Mouse (Mus musculus) midbrain, postnatal 0 days (tissue): ENCODE measurements around the gene Ptprg. TPM values are rescaled to one million over a fixed set of nuclear protein-coding genes. Genes with fewer than 3 reads are reported as not detected.
"Not testable (repeated sequence)": the region's sequence is repeated elsewhere in the genome, so short reads cannot be mapped to it uniquely, and the experiment has no call there.

Experiments
- ATAC-seq: fragments of 200-750 bp; cut with Nextera tagmentation; 2 replicates; pipeline ENCODE4 v1.8.0; 2017; ENCODE audit warnings: moderate number of reproducible peaks, mild to moderate bottlenecking, moderate TSS enrichment, moderate library complexity; ENCODE audit not compliant: low FRiP score
- DNase-seq: peaks from one replicate; pipeline ENCODE4 v3.0.0-alpha.2; 2015; ENCODE audit warnings: low spot score
- H3K27ac ChIP-seq: fragments of 300-500 bp; sonication (generic); 2 replicates; pipeline ENCODE4 v1.5.1; 2014; ENCODE audit warnings: low read depth, mild to moderate bottlenecking, low read length, mixed read lengths
- H3K27me3 ChIP-seq: fragments of 300-500 bp; sonication (generic); 2 replicates; pipeline ENCODE4 v1.6.1; 2014; ENCODE audit warnings: low read length, control low read depth, mixed read lengths; ENCODE audit not compliant: insufficient read depth
- H3K36me3 ChIP-seq: fragments of 300-500 bp; sonication (generic); 2 replicates; pipeline ENCODE4 v1.6.1; 2014; ENCODE audit warnings: low read length, control low read depth, mixed read lengths; ENCODE audit not compliant: insufficient read depth
- H3K4me1 ChIP-seq: fragments of 300-500 bp; sonication (generic); 2 replicates; pipeline ENCODE4 v1.6.1; 2014; ENCODE audit warnings: mild to moderate bottlenecking, control low read depth, antibody characterized with exemption, low read length, mixed read lengths; ENCODE audit not compliant: insufficient read depth
- H3K4me2 ChIP-seq: fragments of 300-500 bp; sonication (generic); 2 replicates; pipeline ENCODE4 v1.6.1; 2014; ENCODE audit warnings: low read depth, mild to moderate bottlenecking, low read length, mixed read lengths; ENCODE audit not compliant: poor library complexity, severe bottlenecking
- H3K4me3 ChIP-seq: fragments of 300-500 bp; sonication (generic); 2 replicates; pipeline ENCODE4 v1.5.1; 2014; ENCODE audit warnings: low read depth, mild to moderate bottlenecking, low read length, moderate library complexity
- H3K9ac ChIP-seq: fragments of 300-500 bp; sonication (generic); replicated peaks from 2 replicates; pipeline ENCODE4 v1.6.1; 2014; ENCODE audit warnings: mild to moderate bottlenecking, low read length, moderate library complexity, mixed read lengths; ENCODE audit not compliant: poor library complexity, severe bottlenecking
- H3K9me3 ChIP-seq: fragments of 300-500 bp; sonication (generic); 2 replicates; pipeline ENCODE4 v1.6.1; 2016; ENCODE audit warnings: low read length, control low read depth
- CTCF ChIP-seq: IDR thresholded peaks from 2 replicates; pipeline ENCODE4 v1.5.1; 2016; ENCODE audit warnings: antibody characterized with exemption, mild to moderate bottlenecking
- WGBS: fragments of 180-500 bp; shearing (Covaris S2); extraction: QIAGEN DNeasy Blood & Tissue Kit; methylation state at CpG from one replicate; pipeline ENCODE4 v1.1.7; 2014; 5-methylcytosine and 5-hydroxymethylcytosine counted together
- polyA plus RNA-seq: library from polyadenylated mRNA; unstranded; fragments of >200 nt; fragmentation: Nextera tagmentation; extraction: Ambion mirVana; gene quantifications from 2 replicates; pipeline ENCODE4 v1.2.1, GENCODE M21; 2015
- total RNA-seq: library from RNA; depleted of rRNA; stranded (reverse); fragments of >200 nt; gene quantifications from 2 replicates; pipeline ENCODE4 v1.2.3, GENCODE M21; 2014

Gene Ptprg
- total and polyA plus RNA-seq, 2 experiments from 2014 or later, result 25.7 to 84.9 TPM

GRCm38 (mm10) chr14:11950379-11950778, 397.0 kb downstream of the Ptprg start:
- DNase-seq, result no peak
- ATAC-seq, result no peak
- WGBS, result 83% methylated on average over 6 of the region's 6 CpGs

GRCm38 (mm10) chr14:11955020-11955882, 401.9 kb downstream of the Ptprg start:
- DNase-seq (no peak), ATAC-seq (no peak)
- H3K4me1 ChIP-seq, result no peaks in the 10 kb centered on the region
- H3K36me3 ChIP-seq, result no peaks in the 10 kb centered on the region
- no peak overlapping the region for H3K4me3 ChIP-seq
- no peak overlapping the region for H3K9ac ChIP-seq
- no peaks in the 10 kb centered on the region for H3K9me3 ChIP-seq
- H3K27me3 ChIP-seq, result no peaks in the 10 kb centered on the region
- no peak overlapping the region for H3K4me2 ChIP-seq
- H3K27ac ChIP-seq, result no peak overlapping the region
- WGBS, result 71% methylated on average over 6 of the region's 6 CpGs
- TF ChIP-seq CTCF, result no peak

More at GRCm38 (mm10) chr14:11950379-11950778, 397.0 kb downstream of the Ptprg start:
- Histone ChIP-seq H3K9ac (no peak overlapping the region), H3K36me3 (no peaks in the 10 kb centered on the region), H3K27me3 (no peaks in the 10 kb centered on the region), H3K27ac (no peak overlapping the region), H3K4me3 (no peak overlapping the region), H3K4me2 (no peak overlapping the region), H3K9me3 (no peaks in the 10 kb centered on the region), H3K4me1 (no peaks in the 10 kb centered on the region)
- no peak for TF ChIP-seq CTCF

GRCm38 (mm10) chr14:11960269-11961121, 407.2 kb downstream of the Ptprg start:
- no peak for TF ChIP-seq CTCF
- H3K9ac ChIP-seq, result no peak overlapping the region
- ATAC-seq (no peak), DNase-seq (peak; percentile 44)
- no peaks in the 10 kb centered on the region for H3K9me3 ChIP-seq
- 65% methylated on average over 15 of the region's 15 CpGs for WGBS
- no peak overlapping the region for H3K27ac ChIP-seq
- H3K4me1 ChIP-seq, result no peaks in the 10 kb centered on the region
- no peak overlapping the region for H3K4me3 ChIP-seq
- H3K27me3 ChIP-seq, result no peaks in the 10 kb centered on the region
- no peaks in the 10 kb centered on the region for H3K36me3 ChIP-seq
- H3K4me2 ChIP-seq, result no peak overlapping the region

GRCm38 (mm10) chr14:11962101-11962500, 408.8 kb downstream of the Ptprg start:
- no peak for TF ChIP-seq CTCF
- H3K4me1 ChIP-seq, result no peaks in the 10 kb centered on the region
- H3K27me3 ChIP-seq, result no peaks in the 10 kb centered on the region
- no peak overlapping the region for H3K9ac ChIP-seq
- no peaks in the 10 kb centered on the region for H3K36me3 ChIP-seq
- H3K4me3 ChIP-seq, result no peak overlapping the region
- 90% methylated on average over 5 of the region's 5 CpGs for WGBS
- no peak overlapping the region for H3K4me2 ChIP-seq
- no peaks in the 10 kb centered on the region for H3K9me3 ChIP-seq
- DNase-seq (no peak), ATAC-seq (no peak)
- no peak overlapping the region for H3K27ac ChIP-seq

GRCm38 (mm10) chr14:11962561-11962960, 409.2 kb downstream of the Ptprg start:
- Histone ChIP-seq H3K4me2 (no peak overlapping the region), H3K4me3 (no peak overlapping the region), H3K9ac (no peak overlapping the region), H3K27me3 (no peaks in the 10 kb centered on the region), H3K9me3 (no peaks in the 10 kb centered on the region), H3K36me3 (no peaks in the 10 kb centered on the region), H3K27ac (no peak overlapping the region), H3K4me1 (no peaks in the 10 kb centered on the region)
- ATAC-seq, result no peak
- WGBS, result 92% methylated on average over 8 of the region's 8 CpGs
- TF ChIP-seq CTCF, result no peak
- DNase-seq, result no peak

GRCm38 (mm10) chr14:11963791-11964190, 410.5 kb downstream of the Ptprg start:
- Histone ChIP-seq H3K9me3 (no peaks in the 10 kb centered on the region), H3K36me3 (no peaks in the 10 kb centered on the region), H3K9ac (no peak overlapping the region), H3K4me2 (no peak overlapping the region), H3K4me1 (no peaks in the 10 kb centered on the region), H3K27me3 (no peaks in the 10 kb centered on the region), H3K4me3 (no peak overlapping the region), H3K27ac (no peak overlapping the region)
- 95% methylated on average over 10 of the region's 10 CpGs for WGBS
- DNase-seq, result no peak
- ATAC-seq, result no peak
- TF ChIP-seq CTCF, result no peak

- not testable (repeated sequence) for H3K27me3 ChIP-seq, H3K4me2 ChIP-seq, H3K4me3 ChIP-seq, H3K9me3 ChIP-seq, H3K36me3 ChIP-seq, H3K9ac ChIP-seq, ATAC-seq, DNase-seq, H3K4me1 ChIP-seq, H3K27ac ChIP-seq
- WGBS, result 67% methylated on average over 1 of the region's 1 CpGs
Observed at GRCm38 (mm10) chr14:11964326-11964725, 411.0 kb downstream of the Ptprg start.
